Mouse (Mus musculus) liver, embryonic 13.5 days (tissue): ENCODE results near the gene Zfand6. TPM values are rescaled to one million over a fixed set of nuclear protein-coding genes. Genes with fewer than 3 reads are reported as not detected.

Source experiments
- ATAC-seq: fragments of 200-750 bp; cut with Nextera tagmentation; 2 replicates; pipeline ENCODE4 v1.8.0; 2017; ENCODE audit warnings: low read depth, mild to moderate bottlenecking, moderate number of reproducible peaks, moderate library complexity
- DNase-seq: peaks from one replicate; pipeline ENCODE4 v3.0.0; 2022
- H3K27ac ChIP-seq: fragments of 300-500 bp; sonication (generic); 2 replicates; pipeline ENCODE4 v1.5.1; 2015; ENCODE audit warnings: moderate library complexity, mild to moderate bottlenecking, inconsistent platforms
- H3K27me3 ChIP-seq: fragments of 300-500 bp; sonication (generic); 2 replicates; pipeline ENCODE4 v1.6.1; 2015; ENCODE audit warnings: mild to moderate bottlenecking, inconsistent platforms
- H3K36me3 ChIP-seq: fragments of 300-500 bp; sonication (generic); 2 replicates; pipeline ENCODE4 v1.6.1; 2015; ENCODE audit warnings: mild to moderate bottlenecking, inconsistent platforms
- H3K4me1 ChIP-seq: fragments of 300-500 bp; sonication (generic); replicated peaks from 2 replicates; pipeline ENCODE4 v1.6.1; 2015; ENCODE audit warnings: inconsistent platforms
- H3K4me2 ChIP-seq: fragments of 300-500 bp; sonication (generic); 2 replicates; pipeline ENCODE4 v1.6.1; 2015; ENCODE audit warnings: inconsistent platforms, mild to moderate bottlenecking, moderate library complexity
- H3K4me3 ChIP-seq: fragments of 300-500 bp; sonication (generic); replicated peaks from 2 replicates; pipeline ENCODE4 v1.5.1; 2015; ENCODE audit warnings: mild to moderate bottlenecking, inconsistent platforms
- H3K9ac ChIP-seq: fragments of 300-500 bp; sonication (generic); 2 replicates; pipeline ENCODE4 v1.6.1; 2015; ENCODE audit warnings: mild to moderate bottlenecking, inconsistent platforms
- H3K9me3 ChIP-seq: fragments of 300-500 bp; sonication (generic); replicated peaks from 2 replicates; pipeline ENCODE4 v1.6.1; 2016; ENCODE audit warnings: inconsistent platforms
- WGBS: fragments of 180-500 bp; shearing (Covaris S2); methylation state at CpG from one replicate; pipeline ENCODE4 v1.1.7; 2015; ENCODE audit not compliant: insufficient replicate concordance; 5-methylcytosine and 5-hydroxymethylcytosine counted together
- polyA plus RNA-seq: library from polyadenylated mRNA; unstranded; fragments of >200 nt; fragmentation: Nextera tagmentation; extraction: Ambion mirVana; gene quantifications from 2 replicates; pipeline ENCODE4 v1.2.1, GENCODE M21; 2015

The Zfand6 gene
- polyA plus RNA-seq, 1 experiment from 2014 or later: 129 TPM

GRCm38 (mm10) chr7:84591347-84591746, 98.4 kb downstream of the Zfand6 start:
- H3K4me2 ChIP-seq: no peak overlapping the region
- no peak overlapping the region for H3K4me3 ChIP-seq
- H3K9ac ChIP-seq: no peak overlapping the region
- no peaks in the 10 kb centered on the region for H3K36me3 ChIP-seq
- H3K4me1 ChIP-seq: peaks cover 43% of the 10 kb centered on the region
- 70% methylated on average over 3 of the region's 3 CpGs for WGBS
- H3K9me3 ChIP-seq: no peaks in the 10 kb centered on the region
- no peak for DNase-seq
- no peaks in the 10 kb centered on the region for H3K27me3 ChIP-seq
- no peak for ATAC-seq
- H3K27ac ChIP-seq: no peak overlapping the region

DNA sequence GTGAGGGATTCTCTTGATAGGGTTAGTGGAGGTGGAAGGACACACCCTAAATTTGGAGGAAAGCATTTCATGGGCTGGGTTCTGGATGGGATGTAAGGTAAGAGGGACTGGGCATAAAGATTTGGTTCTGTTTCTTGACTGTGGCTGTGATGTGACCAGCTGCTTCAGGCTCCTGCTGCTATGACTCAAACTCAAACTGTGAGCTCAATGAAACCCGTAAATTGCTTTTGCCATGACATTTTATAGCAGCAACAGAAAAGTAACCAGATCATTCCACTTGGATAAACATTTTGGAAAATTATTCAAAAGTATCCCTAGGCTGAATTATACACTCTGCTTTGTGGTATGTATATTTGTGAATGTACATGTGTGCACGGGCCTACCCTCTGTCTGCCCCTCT, 99.1 kb downstream of the Zfand6 start:
- WGBS: 80% methylated on average over 2 of the region's 2 CpGs
- H3K9ac ChIP-seq: no peak overlapping the region
- DNase-seq (no peak), ATAC-seq (no peak)
- H3K4me1 ChIP-seq: peaks cover 50% of the 10 kb centered on the region
- no peak overlapping the region for H3K4me3 ChIP-seq
- H3K4me2 ChIP-seq: no peak overlapping the region
- no peaks in the 10 kb centered on the region for H3K9me3 ChIP-seq
- no peaks in the 10 kb centered on the region for H3K27me3 ChIP-seq
- H3K27ac ChIP-seq: no peak overlapping the region
- H3K36me3 ChIP-seq: no peaks in the 10 kb centered on the region

DNA sequence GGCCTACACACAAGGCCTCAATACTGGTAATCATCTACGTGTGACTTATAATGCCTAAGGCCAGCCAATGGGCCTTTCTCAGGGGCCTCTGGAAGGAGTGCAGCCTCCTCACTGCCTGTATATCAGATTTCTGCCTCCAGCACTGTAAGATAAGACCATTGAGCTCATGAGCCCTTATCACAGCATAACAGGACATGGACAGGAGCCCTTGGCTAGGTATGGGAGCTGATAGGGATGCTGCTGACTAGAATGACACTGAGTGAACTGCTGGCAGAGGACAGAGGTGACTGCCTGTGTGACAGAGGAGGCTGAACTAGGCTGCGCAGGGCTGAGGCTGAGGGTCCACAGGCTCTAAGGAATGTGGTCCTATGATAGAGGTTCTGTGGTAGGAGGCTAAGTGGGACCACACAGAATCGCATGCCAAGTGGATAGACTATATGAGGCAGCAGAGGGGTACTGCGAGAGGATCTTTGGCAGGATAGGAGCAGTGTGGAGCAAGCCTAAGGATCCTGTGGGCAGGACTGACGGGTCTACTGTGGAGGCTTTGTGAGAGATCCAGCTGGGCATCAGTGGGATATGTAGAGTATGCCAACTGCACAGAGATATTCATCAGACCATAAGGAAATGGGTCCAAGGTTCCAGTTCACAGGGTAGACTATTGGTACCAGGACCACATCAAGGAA, 102.5 kb downstream of the Zfand6 start:
- ATAC-seq: peak; percentile 99
- Histone ChIP-seq H3K4me3 (0 out of 2 replicates have a peak overlapping the region, but pooled peaks have one; percentile 4), H3K27me3 (no peaks in the 10 kb centered on the region), H3K9me3 (no peaks in the 10 kb centered on the region), H3K27ac (peak overlapping the region; percentile 88), H3K36me3 (no peaks in the 10 kb centered on the region), H3K4me1 (peaks cover 50% of the 10 kb centered on the region), H3K4me2 (peak overlapping the region; percentile 66), H3K9ac (peak overlapping the region; percentile 54)
- peak; percentile 76 for DNase-seq
- 54% methylated on average over 5 of the region's 5 CpGs for WGBS

DNA sequence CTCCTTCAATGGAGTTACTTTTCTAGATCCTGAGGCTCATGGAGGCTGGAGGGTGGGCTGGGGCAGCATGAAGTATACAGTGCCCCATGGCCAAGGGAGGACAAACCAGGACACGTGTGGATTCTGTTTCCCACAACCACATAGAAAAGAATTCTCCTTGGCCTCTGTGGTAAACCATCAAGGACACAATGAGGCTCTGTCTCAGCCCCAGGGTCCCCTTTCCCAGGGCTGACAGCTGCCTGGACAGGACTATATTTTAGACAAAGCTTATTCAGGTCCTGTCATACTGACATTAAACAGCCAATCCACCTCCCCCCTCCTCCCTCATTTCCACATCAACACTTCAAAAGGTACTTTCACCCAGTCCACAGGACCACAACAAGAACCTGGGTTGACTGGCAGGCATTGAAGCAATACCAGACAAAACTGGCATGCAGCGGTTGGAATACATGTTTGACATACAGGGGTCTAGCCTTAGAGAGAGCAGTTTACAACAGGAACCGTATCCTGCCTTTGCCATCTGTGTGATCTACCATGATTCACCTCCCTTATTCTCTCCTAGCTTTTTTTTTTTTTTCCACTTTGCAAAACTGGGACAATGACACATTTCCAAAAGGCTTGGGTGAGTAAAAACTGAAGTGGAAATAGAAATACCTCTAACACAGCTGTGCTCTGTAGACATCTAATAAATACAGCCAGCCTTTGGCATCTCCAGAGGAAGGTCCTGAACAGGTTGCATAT, 103.2 kb downstream of the Zfand6 start:
- Histone ChIP-seq H3K4me3 (no peak overlapping the region), H3K36me3 (no peaks in the 10 kb centered on the region), H3K4me1 (peaks cover 50% of the 10 kb centered on the region), H3K4me2 (peak overlapping the region; percentile 66), H3K27me3 (no peaks in the 10 kb centered on the region), H3K27ac (peak overlapping the region; percentile 48), H3K9ac (no peak overlapping the region), H3K9me3 (no peaks in the 10 kb centered on the region)
- no peak for DNase-seq
- 74% methylated on average over 3 of the region's 3 CpGs for WGBS
- ATAC-seq: no peak

- Histone ChIP-seq H3K27ac (no peak overlapping the region), H3K4me3 (no peak overlapping the region), H3K9me3 (no peaks in the 10 kb centered on the region), H3K4me2 (no peak overlapping the region), H3K27me3 (no peaks in the 10 kb centered on the region), H3K4me1 (peaks cover 44% of the 10 kb centered on the region), H3K9ac (no peak overlapping the region), H3K36me3 (no peaks in the 10 kb centered on the region)
- DNase-seq (no peak), ATAC-seq (no peak)
- 81% methylated on average over 4 of the region's 4 CpGs for WGBS
These were observed 104.7 kb downstream of the Zfand6 start for GRCm38 (mm10) chr7:84585086-84585485.

GRCm38 (mm10) chr7:84579769-84580168, 110.0 kb downstream of the Zfand6 start:
- 67% methylated on average over 1 of the region's 1 CpGs for WGBS
- H3K9me3 ChIP-seq: no peaks in the 10 kb centered on the region
- DNase-seq: no peak
- H3K27ac ChIP-seq: no peak overlapping the region
- no peaks in the 10 kb centered on the region for H3K4me1 ChIP-seq
- H3K36me3 ChIP-seq: no peaks in the 10 kb centered on the region
- no peak overlapping the region for H3K4me3 ChIP-seq
- H3K9ac ChIP-seq: no peak overlapping the region
- H3K4me2 ChIP-seq: no peak overlapping the region
- H3K27me3 ChIP-seq: no peaks in the 10 kb centered on the region
- ATAC-seq: no peak

DNA sequence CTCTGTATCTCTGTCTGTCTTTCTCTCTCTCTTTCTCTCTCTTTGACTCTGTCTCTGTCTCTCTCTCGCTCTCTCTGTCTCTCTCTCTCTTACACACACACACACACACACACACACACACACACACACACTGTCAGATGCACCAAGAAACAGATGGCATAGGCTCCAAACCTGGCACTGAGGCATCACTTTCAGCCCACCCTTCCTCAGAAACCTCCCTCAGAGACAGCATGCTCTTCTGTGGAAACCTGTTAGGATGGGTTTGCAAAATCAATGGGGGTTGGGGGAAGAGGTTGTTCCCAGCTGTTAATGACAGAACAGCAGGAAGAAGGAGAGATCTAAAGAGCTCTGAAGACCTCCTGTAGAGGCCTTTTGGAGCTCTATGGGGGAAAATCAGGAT, 110.9 kb downstream of the Zfand6 start:
- Histone ChIP-seq H3K27me3 (no peaks in the 10 kb centered on the region), H3K4me3 (no peak overlapping the region), H3K9ac (no peak overlapping the region), H3K36me3 (no peaks in the 10 kb centered on the region), H3K4me2 (no peak overlapping the region), H3K27ac (no peak overlapping the region), H3K4me1 (no peaks in the 10 kb centered on the region), H3K9me3 (no peaks in the 10 kb centered on the region)
- DNase-seq (no peak), ATAC-seq (no peak)
- 50% methylated on average over 1 of the region's 1 CpGs for WGBS

DNA sequence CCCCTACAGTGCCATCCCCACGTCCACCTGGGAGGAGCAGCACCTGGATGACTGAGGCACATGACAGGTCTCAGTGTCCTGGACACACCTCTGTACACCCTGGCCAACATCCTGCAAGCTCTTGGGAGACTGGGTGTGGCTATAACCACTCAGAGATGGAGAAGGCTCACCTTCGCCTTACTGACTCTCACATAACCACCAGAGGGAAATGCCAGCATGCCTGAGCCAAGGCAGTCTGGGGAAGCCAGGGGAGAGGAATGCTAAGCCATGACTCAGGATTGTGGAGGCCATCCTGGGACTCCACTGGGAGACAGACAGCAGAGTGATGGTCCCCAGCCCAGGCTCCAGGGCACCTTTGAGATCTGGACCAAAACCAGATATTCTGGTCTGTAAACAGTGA, 112.7 kb downstream of the Zfand6 start:
- Histone ChIP-seq H3K9ac (no peak overlapping the region), H3K27ac (no peak overlapping the region), H3K4me1 (no peaks in the 10 kb centered on the region), H3K9me3 (no peaks in the 10 kb centered on the region), H3K27me3 (no peaks in the 10 kb centered on the region), H3K4me2 (no peak overlapping the region), H3K36me3 (no peaks in the 10 kb centered on the region), H3K4me3 (no peak overlapping the region)
- WGBS: 55% methylated on average over 2 of the region's 2 CpGs
- ATAC-seq (no peak), DNase-seq (no peak)

GRCm38 (mm10) chr7:84566200-84566599, 123.6 kb downstream of the Zfand6 start:
- no peak for DNase-seq
- H3K4me3 ChIP-seq: no peak overlapping the region
- no peak for ATAC-seq
- no peaks in the 10 kb centered on the region for H3K9me3 ChIP-seq
- no peaks in the 10 kb centered on the region for H3K36me3 ChIP-seq
- H3K9ac ChIP-seq: no peak overlapping the region
- H3K27ac ChIP-seq: no peak overlapping the region
- no peaks in the 10 kb centered on the region for H3K4me1 ChIP-seq
- 64% methylated on average over 6 of the region's 6 CpGs for WGBS
- no peak overlapping the region for H3K4me2 ChIP-seq
- no peaks in the 10 kb centered on the region for H3K27me3 ChIP-seq

GRCm38 (mm10) chr7:84564236-84564635, 125.5 kb downstream of the Zfand6 start:
- Histone ChIP-seq H3K4me2 (no peak overlapping the region), H3K4me3 (no peak overlapping the region), H3K4me1 (no peaks in the 10 kb centered on the region), H3K9me3 (no peaks in the 10 kb centered on the region), H3K36me3 (no peaks in the 10 kb centered on the region), H3K9ac (no peak overlapping the region), H3K27ac (no peak overlapping the region), H3K27me3 (no peaks in the 10 kb centered on the region)
- ATAC-seq (no peak), DNase-seq (no peak)
- WGBS: 44% methylated on average over 3 of the region's 3 CpGs
